Mouse (Mus musculus) large intestine, adult 2 months (tissue): ENCODE data around the gene Pde11a. TPM values are rescaled to one million over a fixed set of nuclear protein-coding genes. Genes with fewer than 3 reads are reported as not detected.

Experiments used
- DNase-seq: peaks from one replicate; pipeline ENCODE4 v3.0.0-alpha.2; 2012; ENCODE audit warnings: low read depth, low spot score
- WGBS: fragments of 180-500 bp; shearing (Covaris S2); methylation state at CpG from one replicate; pipeline ENCODE4 v1.1.7; 2018; 5-methylcytosine and 5-hydroxymethylcytosine counted together
- polyA plus RNA-seq: library from polyadenylated mRNA; depleted of rRNA; stranded (reverse); fragments of >200 nt; gene quantifications from 2 replicates; pipeline ENCODE4 v1.2.3, GENCODE M21; 2012

Gene Pde11a
- polyA plus RNA-seq, 1 experiment, result 0.78 TPM

DNA sequence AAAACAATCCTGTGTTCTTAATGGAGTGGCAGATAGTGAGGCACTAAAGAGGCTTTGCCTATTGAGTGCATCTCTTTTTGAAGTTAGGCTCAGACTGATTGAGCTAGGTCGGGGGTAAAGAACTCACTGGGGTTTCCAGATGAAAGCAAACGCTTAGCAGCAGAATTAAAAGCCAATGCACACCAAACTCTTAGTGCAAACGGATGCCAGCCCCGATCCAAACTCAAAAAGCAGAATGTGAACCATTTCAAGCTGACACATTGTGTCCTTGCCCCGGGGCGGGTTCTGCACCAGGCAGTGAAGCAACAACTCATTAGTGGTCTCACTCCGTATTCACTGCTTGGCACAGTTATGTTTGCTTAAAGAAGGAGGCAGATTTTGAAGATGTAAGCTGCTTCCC, 321.7 kb downstream of the Pde11a start:
- WGBS, result 35% methylated on average over 7 of the region's 7 CpGs
- no peak for DNase-seq

DNA sequence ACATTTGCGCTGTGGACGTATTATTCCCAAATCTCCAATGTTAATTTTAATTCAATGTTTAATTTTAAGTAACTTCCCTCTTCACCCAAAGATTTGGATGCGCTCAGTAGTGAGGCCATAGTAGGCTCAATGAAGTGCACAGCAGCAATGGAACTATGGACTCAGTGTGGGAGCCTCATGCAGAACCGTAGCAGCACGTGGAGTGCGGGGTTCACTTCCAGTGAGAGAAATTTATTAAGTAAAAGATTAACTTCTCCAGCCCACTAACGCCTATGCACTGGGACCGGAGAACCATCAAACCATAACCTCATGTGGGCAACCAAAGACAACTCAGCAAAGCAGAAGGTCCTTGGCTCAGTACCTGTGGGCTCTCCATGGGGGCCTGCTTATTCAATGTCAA, 322.4 kb downstream of the Pde11a start:
- WGBS, result 60% methylated on average over 8 of the region's 8 CpGs
- DNase-seq, result no peak

DNA sequence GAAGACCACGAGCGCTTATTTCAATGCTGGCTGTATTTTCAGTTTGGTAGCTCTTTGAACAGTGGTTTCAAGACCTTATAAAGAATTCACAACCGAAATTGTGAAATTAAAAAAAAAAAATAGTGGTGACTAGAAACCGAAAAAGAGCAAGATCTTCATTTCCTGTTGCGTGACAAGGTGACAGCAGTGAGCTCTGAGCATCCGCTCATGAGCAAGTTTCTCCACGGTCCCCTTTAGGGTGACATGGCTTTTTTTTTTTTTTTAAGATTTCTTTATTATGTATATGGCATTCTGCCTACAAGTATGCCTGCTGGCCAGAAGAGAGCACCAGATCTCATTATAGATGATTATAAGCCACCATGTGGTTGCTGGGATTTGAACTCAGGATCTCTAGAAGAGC, 323.1 kb downstream of the Pde11a start:
- WGBS, result 93% methylated on average over 7 of the region's 7 CpGs
- DNase-seq, result no peak

DNA sequence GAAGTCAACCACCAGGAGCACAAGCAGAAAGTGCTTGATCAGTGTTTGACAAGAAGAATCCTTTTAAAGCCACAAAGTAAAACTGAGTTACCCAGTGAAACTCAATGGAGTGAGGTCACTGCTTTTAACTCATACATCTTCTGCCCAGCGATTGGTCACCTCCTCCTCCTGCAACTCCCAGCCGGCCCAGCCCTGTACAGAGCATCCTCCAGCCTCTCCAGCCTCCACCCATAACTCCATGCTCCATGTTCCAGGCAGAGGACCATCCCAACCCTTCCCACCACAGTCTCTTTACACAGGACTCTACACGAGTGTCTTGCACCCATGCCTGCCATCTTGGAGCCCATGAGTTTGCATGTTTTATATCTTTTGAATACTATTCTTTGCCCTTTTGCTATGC, 323.9 kb downstream of the Pde11a start:
- no peak for DNase-seq
- WGBS, result 84% methylated on average over 3 of the region's 3 CpGs

DNA sequence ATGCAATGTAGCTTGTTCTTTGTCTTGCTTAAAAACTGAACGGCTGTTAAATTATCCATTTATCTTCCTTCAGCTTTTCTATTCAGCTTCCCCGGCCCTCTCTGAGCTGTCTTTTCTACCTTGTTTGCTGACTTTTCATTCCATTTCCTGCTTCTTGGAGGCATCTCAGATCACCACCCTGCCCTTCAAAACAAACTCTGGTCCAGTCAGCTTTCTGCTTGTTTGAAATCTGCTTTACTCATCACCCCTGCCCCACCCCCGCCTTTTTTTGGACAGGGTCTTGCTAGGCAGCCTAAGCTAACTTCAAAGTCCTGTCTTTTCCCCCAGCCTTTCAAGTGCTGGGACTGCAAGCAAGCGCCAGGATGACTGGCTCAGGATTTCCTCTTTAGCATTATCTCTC, 332.4 kb downstream of the Pde11a start:
- 31% methylated on average over 4 of the region's 4 CpGs for WGBS
- no peak for DNase-seq

DNA sequence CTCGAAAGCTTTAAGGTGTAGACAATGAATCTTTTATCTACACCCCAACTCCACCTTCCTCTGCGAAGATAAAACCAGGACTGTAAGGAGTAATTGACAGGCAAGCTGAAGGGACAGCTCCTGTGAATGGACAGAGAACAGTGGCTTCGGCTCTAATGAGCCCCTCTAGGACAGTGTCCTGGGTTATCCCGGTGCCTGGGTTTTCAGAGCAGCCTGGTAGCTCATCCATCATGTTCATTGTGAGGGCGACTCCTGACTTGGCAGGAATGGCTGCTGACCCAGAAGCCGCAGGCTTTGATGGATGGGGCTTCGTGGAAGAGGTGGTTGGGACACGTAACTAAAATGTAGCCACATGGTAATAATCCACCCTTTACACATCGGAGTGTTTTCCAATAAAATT, 335.7 kb downstream of the Pde11a start:
- DNase-seq, result no peak
- 73% methylated on average over 9 of the region's 9 CpGs for WGBS

DNA sequence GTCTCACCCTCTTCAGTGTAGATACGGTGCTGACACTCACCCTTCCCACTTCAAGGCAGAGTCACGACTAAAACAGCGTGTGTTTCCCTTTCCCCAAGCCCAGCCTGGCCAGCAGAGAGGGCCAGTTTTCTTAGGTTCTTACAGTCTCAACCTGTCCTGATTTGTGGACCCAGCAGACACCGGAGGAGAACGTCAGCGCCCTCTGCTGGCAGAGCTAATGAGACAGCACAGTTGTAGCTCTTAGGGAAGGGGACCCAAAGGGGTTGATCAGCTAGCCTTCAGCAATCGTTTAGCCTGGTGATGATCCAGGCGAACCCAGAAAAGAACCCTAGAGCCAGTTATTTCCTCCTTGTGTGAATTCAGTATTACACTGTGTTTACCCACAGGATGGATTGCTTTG, 337.2 kb downstream of the Pde11a start:
- DNase-seq, result no peak
- 27% methylated on average over 8 of the region's 8 CpGs for WGBS

DNA sequence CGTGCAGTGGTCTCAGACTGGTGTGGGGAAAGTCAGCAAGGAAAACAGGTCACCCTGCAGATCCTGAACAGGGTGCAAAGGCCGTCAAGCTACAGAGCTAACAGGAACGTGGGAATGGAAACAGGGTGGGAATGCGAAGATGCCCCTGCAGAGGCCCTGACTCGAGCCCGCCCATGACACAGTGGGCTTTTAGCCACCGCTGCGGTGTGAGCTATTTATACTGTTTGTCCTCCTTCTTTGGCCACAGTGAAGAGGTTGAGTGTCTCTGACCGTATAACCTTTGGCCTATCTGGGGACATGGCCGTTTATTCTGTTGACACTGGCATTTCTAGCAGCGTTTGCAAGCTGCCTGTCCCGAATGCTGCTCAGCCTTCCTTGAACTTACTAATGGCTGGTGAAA, 338.9 kb downstream of the Pde11a start:
- no peak for DNase-seq
- WGBS, result 35% methylated on average over 12 of the region's 12 CpGs

DNA sequence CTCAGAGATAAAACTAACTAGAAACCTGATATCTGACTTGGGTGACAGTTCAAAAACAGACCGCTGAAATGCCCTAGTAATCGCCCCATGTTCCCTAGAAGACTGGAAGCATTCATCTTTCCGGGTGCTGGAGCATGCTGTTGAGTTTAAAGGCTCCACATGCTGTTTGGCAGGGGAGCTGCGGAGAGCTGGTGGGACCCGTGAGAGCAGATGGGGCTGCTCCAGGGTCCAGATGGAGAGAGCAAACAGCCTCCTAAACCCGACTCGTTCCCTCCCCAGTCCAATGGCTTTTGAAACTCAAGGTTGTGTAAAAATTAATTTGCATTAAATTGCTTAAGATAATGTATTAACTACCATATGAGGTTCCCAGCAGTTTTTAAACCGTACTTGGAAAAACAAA, 339.9 kb downstream of the Pde11a start:
- no peak for DNase-seq
- WGBS, result 43% methylated on average over 8 of the region's 8 CpGs

DNA sequence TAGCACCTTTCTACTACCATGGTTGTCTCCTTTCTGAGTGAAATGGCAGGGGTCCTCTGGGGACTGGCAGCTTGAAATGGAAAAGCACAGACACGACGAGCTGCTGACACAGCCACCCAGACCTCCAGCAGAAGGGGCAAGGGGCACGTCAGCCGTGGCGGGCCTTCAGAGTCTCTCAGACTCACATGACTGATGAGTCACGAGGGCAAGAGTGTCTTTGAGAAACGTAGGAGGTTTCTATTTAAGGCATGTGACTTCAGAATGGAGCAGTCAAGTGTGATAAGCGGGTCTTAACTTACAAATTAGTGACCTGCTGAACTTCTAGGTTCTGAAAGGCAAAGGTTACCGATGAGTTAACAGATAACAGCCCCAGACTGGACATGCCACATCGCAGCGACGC, 340.8 kb downstream of the Pde11a start:
- DNase-seq, result no peak
- 49% methylated on average over 12 of the region's 12 CpGs for WGBS

DNA sequence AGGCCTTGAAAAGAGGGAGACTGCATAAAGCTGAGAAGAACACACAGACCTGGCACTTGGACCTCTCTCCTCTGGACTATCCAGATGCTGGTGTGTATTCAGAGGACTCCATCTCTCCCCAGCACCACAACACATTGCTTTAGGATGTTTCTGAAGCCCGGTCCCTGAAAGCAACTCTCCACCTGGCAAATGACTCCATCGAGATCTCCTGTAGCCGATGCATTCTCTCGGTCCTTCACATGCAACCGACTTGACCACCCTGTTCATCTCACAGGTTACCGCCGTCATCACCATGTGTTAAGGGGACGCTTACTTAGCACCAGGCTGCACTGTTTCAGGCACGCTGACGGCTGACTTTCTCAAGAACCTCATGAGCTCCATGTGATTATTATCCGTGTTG, 343.7 kb downstream of the Pde11a start:
- no peak for DNase-seq
- WGBS, result 95% methylated on average over 11 of the region's 11 CpGs

DNA sequence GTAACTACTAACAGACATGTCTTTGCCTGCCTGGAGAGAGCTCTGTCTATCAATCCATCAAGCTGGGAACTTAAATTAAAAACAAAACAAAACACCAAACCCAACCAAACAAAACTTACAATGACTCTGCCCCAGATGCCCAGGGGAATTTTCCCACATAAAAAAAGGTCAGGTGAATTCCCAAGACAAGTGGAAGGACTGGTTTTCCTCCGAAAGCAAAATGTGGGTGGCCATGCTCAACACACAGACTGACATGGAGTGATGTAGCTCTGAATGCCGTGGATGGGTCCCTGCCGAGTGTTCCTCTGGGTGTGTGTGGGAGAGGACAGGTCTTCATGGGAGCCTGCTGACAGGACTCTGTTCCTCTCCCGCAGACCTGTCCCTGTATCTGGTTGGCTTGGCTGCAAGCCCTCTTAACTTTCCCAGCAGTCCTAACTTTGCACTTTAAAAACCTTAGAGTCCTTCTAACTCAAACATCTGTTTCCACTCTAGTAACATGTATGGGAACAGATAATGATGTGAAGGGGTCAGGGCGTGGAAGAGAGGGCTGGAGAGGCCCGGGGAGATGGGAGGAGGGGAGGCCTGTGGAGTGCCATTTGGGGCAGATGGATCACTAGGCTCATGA, 346.9 kb downstream of the Pde11a start:
- DNase-seq, result no peak
- WGBS, result 56% methylated on average over 6 of the region's 6 CpGs

DNA sequence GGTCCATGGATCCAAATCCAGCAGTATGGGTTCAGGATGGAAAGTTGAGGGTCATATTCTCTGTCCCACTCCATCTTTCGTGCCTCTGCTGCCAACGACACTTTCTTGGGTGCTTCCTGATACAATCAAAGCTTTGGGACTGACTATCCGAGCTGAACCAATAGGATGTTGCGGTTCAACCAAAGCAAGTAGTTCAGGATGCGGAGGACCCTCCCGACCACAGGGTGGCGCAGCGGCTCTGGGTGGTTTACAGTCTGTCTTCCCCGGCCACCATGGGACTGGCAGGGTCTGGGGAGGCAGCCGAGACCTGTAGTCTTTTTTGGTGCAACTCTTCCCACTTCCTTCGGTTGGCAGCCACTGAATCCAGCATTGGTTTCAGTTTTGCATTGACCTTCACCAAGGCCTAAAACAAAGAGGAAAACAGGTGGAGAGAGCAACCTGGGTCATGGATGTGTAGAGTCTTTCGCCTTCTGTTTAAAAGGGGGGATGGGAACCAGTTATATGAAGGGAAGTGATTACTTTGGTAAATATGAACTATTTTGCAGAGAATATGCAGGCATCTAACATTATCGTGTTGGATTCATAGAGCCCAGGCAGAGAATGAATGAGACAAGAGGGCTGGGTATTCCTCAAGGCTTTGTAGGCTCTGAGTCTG, 347.6 kb downstream of the Pde11a start:
- 60% methylated on average over 13 of the region's 13 CpGs for WGBS
- DNase-seq, result no peak

DNA sequence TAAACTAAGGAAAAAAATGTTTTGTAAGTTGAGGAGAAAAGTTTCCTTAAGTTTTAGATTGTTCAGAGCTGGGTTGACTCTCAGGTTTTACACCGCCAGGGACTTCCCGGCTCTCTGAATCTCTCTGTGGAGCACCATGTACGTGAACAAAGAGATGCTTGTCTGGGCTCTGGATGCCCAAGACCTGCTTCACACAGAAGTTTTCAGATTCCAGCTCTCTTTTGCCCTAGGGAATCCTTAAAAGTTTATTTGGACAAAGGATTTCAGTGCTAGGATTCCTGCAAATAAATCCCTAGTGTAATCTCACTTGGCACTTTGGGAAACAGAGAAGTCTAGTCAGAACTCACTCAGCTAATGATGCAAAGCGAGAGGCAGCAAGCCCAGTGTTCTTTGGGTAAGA, 348.9 kb downstream of the Pde11a start:
- DNase-seq, result no peak
- 80% methylated on average over 4 of the region's 4 CpGs for WGBS

DNA sequence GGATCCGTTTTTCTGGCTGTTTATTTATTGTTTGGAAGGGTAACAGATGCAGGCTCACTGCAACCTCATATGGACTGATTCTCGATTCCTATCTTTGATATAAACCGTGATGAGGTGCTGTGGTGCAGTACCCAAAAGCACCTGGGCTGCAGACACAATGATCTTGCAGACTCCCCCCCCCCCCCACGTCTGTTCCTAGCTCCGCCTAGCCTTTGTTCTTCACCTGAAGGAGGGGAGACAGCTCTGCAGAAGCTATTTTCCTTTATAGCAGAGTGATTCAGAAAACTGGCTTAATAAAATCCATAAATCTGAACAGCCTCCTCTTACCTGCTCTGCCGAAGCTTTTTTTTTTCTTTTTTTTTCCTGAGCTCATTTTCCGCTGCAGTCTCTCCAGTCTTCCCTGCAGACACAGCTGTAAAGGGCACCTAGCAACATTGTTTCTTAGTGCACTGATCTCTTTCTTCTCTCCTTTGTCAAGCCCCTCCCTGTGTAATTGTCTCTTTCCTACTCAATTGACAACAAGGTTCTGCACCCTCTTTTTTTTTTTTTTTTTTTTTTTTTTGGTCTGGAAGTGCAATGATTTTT, 349.7 kb downstream of the Pde11a start:
- 25% methylated on average over 7 of the region's 7 CpGs for WGBS

DNA sequence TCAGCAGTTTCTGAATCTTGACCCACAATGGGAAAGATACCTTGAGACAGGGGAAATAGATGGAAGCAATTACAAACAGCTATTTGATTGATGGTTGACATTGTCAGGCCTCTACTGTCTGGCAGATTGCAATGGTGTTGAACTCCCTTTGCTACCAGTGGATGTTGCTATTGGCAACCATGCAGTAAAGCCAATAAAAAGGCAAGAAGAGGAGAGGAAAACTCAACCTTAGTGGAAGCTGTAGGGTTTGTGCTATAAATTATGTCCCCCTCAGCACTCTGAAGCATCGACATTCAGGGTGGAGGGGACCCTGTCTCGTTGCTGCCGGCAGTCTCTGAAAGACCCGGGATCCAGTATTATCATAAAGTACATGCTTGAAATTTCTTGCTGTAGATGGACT, 350.2 kb downstream of the Pde11a start:
- WGBS, result 24% methylated on average over 4 of the region's 4 CpGs
- DNase-seq, result no peak

More for the DNA sequence above, 349.7 kb downstream of the Pde11a start:
- no peak for DNase-seq

DNA sequence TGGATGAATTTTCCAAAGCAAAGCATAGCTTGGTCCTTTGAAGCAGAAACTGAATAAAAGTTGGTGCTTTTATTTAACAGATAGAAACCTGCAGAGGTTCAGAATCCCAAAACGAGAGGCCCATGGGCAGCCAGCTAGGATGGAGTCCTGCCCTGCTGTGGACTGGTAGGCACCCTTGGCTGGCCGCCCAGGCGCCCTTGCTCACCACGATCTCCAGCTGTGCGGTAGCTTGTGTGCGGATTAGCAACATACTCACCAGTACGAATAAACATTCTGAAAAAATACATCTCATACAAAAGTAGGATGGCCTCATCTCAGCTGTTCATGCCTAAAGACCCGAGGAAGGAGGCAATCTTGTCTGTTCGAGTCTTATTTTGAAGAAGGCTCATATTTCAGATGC, 350.8 kb downstream of the Pde11a start:
- DNase-seq, result no peak
- WGBS, result 62% methylated on average over 9 of the region's 9 CpGs

DNA sequence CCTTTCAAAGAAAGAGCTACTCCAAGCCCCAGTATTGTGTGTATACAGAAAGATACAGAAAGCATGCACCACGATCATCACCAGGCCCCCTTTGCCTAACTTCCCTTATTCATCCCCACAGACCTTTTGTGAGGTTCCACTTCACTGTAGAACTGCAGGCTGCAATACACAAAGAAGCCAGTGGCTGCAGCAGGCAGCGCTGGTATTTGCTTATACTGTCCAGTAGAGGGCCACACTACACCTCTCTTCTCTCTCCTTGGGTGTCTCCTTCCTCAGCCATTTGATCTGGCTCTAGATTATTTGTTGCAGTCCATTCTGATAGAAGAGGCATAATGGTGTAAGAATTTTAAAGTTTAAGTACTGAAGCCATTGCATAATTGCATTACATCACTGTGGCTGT, 353.4 kb downstream of the Pde11a start:
- WGBS, result 4% methylated on average over 2 of the region's 2 CpGs
- DNase-seq, result no peak

DNA sequence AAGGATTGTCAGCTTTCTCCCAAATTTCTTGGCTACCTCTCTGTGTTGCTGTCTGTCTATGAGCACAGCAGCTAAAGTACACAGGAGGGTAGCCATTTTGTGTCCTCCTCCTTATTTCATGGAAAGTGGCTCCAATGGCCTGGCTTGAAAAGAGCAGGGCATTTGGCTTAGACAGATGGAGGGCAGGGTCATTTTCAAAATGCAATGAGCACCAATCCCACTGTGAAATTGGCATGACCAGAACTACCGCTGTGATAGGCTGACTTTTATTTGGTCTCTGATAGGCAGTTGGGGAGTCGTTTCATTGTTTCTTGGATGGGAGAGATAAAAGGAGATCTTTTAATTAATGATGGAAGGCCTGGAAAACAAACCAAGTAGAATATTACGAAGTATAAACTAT, 354.7 kb downstream of the Pde11a start:
- no peak for DNase-seq
- WGBS, result 83% methylated on average over 3 of the region's 3 CpGs

DNA sequence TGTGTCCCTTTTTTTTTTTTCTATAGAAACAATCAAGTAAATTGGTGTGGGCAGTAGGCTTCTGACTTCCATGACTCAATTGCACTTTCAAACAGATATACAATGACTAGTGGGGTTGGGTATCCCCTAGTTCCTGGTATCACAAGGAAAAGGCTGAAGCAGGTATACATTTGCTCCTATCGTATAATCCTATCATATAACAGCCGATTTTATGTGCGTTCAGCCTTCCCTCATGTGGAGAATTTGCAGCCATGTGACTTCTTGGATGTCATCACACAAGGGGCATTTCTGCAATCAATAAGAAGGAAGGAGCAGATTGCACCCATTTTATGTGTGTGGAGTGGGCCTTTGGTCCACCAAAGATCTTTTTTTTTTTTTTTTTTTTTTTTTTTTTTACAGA, 355.5 kb downstream of the Pde11a start:
- DNase-seq, result no peak
- 97% methylated on average over 3 of the region's 3 CpGs for WGBS

DNA sequence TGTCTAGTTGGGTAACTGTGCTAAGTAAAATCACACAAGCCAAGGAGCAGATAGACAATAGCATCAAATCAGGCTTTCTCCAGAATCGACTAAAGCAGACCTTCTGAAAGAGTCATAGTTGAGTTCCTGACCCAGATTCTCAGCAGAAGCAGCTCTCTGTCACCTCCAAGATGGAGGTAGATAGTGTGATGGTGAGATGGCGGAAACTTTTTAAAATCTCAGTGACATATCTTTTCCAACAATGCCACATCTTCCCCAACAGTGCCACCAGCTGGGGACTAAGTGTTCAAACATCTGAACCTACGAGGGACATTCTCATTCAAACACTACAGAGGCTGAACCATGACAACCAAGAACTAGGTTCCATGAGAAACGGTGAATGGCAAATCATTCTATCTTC, 355.9 kb downstream of the Pde11a start:
- 98% methylated on average over 4 of the region's 4 CpGs for WGBS
- no peak for DNase-seq
